Mouse (Mus musculus) hindbrain, postnatal 0 days (tissue): Measurements from ENCODE around the gene Adgb. TPM values are rescaled to one million over a fixed set of nuclear protein-coding genes. Genes with fewer than 3 reads are reported as not detected.
"Not testable (repeated sequence)": the region's sequence is repeated elsewhere in the genome, so short reads cannot be mapped to it uniquely, and the experiment has no call there.

Experiments
- ATAC-seq: fragments of 200-750 bp; cut with Nextera tagmentation; 2 replicates; pipeline ENCODE4 v1.8.0; 2017; ENCODE audit warnings: mild to moderate bottlenecking, moderate TSS enrichment, moderate library complexity
- DNase-seq: peaks from one replicate; pipeline ENCODE4 v3.0.0-alpha.2; 2015; ENCODE audit warnings: low spot score
- H3K27ac ChIP-seq: fragments of 300-500 bp; sonication (generic); 2 replicates; pipeline ENCODE4 v1.5.1; 2014; ENCODE audit warnings: mild to moderate bottlenecking
- H3K27me3 ChIP-seq: fragments of 300-500 bp; sonication (generic); 2 replicates; pipeline ENCODE4 v1.6.1; 2014; ENCODE audit warnings: low read length, mixed read lengths; ENCODE audit not compliant: insufficient read depth
- H3K36me3 ChIP-seq: fragments of 300-500 bp; sonication (generic); 2 replicates; pipeline ENCODE4 v1.6.1; 2014; ENCODE audit warnings: low read length, mixed read lengths; ENCODE audit not compliant: insufficient read depth
- H3K4me1 ChIP-seq: fragments of 300-500 bp; sonication (generic); 2 replicates; pipeline ENCODE4 v1.6.1; 2014; ENCODE audit warnings: antibody characterized with exemption, low read length, mixed read lengths; ENCODE audit not compliant: insufficient read depth
- H3K4me2 ChIP-seq: fragments of 300-500 bp; sonication (generic); 2 replicates; pipeline ENCODE4 v1.6.1; 2014; ENCODE audit warnings: low read depth, mild to moderate bottlenecking, low read length, moderate library complexity, mixed read lengths
- H3K4me3 ChIP-seq: fragments of 300-500 bp; sonication (generic); 2 replicates; pipeline ENCODE4 v1.5.1; 2014; ENCODE audit warnings: low read length
- H3K9ac ChIP-seq: fragments of 300-500 bp; sonication (generic); replicated peaks from 2 replicates; pipeline ENCODE4 v1.6.1; 2014; ENCODE audit warnings: mild to moderate bottlenecking, low read length, moderate library complexity, mixed read lengths
- H3K9me3 ChIP-seq: fragments of 300-500 bp; sonication (generic); 2 replicates; pipeline ENCODE4 v1.6.1; 2016; ENCODE audit warnings: low read length, mixed read lengths
- CTCF ChIP-seq: IDR thresholded peaks from 2 replicates; pipeline ENCODE4 v1.5.1; 2016; ENCODE audit warnings: antibody characterized with exemption, control low read depth, low read depth
- WGBS: fragments of 180-500 bp; shearing (Covaris S2); extraction: QIAGEN DNeasy Blood & Tissue Kit; methylation state at CpG from one replicate; pipeline ENCODE4 v1.1.7; 2014; 5-methylcytosine and 5-hydroxymethylcytosine counted together
- polyA plus RNA-seq: library from polyadenylated mRNA; unstranded; fragments of >200 nt; fragmentation: Nextera tagmentation; extraction: Ambion mirVana; gene quantifications from 2 replicates; pipeline ENCODE4 v1.2.1, GENCODE M21; 2015
- total RNA-seq: library from RNA; depleted of rRNA; stranded (reverse); fragments of >200 nt; gene quantifications from 2 replicates; pipeline ENCODE4 v1.2.3, GENCODE M21; 2014; rRNA removed

The Adgb gene
- total RNA-seq, result 0.14 and 0.63 TPM in 2 replicates
- polyA plus RNA-seq, result 0.29 and 0.52 TPM in 2 replicates

- Histone ChIP-seq H3K4me2 (peak within 1 kb of the TSS; percentile 64), H3K27me3 (no peaks in the 10 kb centered on the region), H3K4me3 (peak within 1 kb of the TSS; percentile 31), H3K36me3 (no peaks in the 10 kb centered on the region), H3K27ac (peak within 1 kb of the TSS; percentile 41; the same call in 1 of the 2 replicates), H3K4me1 (peaks cover 8% of the 10 kb centered on the region; the same call in 1 of the 2 replicates), H3K9ac (peak within 1 kb of the TSS; percentile 47), H3K9me3 (no peaks in the 10 kb centered on the region)
- DNase-seq (peak; percentile 81), ATAC-seq (peak; percentile 92)
- no peak for TF ChIP-seq CTCF
- WGBS, result 5% methylated on average over 22 of the region's 22 CpGs
Observed at GRCm38 (mm10) chr10:10471961-10472610, at the start of gene Adgb. TSS of gene Adgb (minus strand) at chr10:10472326.

DNA sequence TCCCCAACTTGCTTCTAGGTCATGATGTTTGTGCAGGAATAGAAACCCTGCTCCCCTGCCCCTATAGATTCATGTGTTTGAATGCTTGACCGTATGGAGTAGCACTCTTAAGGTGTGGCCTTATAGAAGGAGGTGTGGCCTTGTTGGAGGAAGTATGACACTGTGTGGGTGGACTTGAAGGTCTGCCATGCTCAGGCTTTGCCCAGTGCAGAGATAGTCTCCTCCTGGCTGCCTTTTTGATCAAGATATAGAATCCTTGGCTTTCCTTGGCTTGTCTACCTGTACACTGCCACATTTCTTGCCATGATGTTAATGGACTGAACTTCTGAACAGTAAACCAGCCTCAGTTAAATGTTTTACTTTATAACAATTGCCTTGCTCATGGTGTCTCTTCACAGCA lies 8.0 kb upstream of the Adgb start:
- ATAC-seq, result no peak
- no peak for TF ChIP-seq CTCF

DNA sequence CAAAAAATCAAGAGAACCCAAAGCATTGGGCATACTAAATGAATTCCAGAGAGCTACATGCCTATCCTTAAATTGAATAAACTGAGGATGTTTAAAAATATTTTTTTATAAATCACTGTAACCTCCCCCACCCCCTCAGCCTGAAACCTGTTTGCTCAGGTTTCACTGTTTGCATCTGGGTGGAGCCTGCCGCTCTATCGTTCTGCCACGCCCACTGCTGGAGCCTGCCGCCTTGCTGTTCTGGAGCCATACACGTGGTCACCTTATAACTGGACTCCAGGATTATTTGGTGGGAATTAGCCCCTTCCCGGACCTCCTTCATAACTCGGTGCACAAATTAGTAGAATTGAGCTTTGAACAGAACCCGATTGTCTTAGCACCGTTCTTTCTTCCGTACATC lies 5.3 kb upstream of the Adgb start:
- not testable (repeated sequence) for DNase-seq, H3K4me1 ChIP-seq, H3K9me3 ChIP-seq, H3K36me3 ChIP-seq, H3K4me2 ChIP-seq, H3K9ac ChIP-seq, H3K27me3 ChIP-seq, H3K27ac ChIP-seq, H3K4me3 ChIP-seq, ATAC-seq
- WGBS, result 73% methylated on average over 10 of the region's 10 CpGs

More for the DNA sequence above, 8.0 kb upstream of the Adgb start:
- no peak overlapping the region for H3K4me2 ChIP-seq
- H3K9me3 ChIP-seq, result no peaks in the 10 kb centered on the region
- no peak overlapping the region for H3K9ac ChIP-seq
- no peaks in the 10 kb centered on the region for H3K27me3 ChIP-seq
- 80% methylated on average over 1 of the region's 1 CpGs for WGBS
- no peak overlapping the region for H3K4me3 ChIP-seq
- no peak overlapping the region for H3K27ac ChIP-seq
- H3K4me1 ChIP-seq, result no peaks in the 10 kb centered on the region
- H3K36me3 ChIP-seq, result no peaks in the 10 kb centered on the region
- no peak for DNase-seq

DNA sequence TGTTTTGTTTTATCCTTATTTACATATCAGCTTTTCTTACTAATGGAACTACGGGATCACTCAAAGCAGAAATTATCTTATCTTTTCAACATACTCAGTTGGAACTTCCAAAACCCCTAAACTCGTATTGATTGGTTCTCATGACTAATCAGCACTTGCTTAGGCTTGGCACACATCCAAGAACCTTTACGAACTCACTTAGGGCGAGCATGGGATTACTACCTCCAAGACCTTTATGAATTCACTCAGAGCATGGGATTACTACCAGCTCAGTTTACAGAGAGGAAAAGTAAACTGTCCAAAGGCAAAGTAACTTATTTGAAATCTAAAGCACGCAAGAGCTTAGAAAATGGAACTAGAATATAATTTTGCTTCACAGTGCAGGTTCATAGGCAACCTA lies 4.8 kb upstream of the Adgb start:
- no peak overlapping the region for H3K27ac ChIP-seq
- no peaks in the 10 kb centered on the region for H3K9me3 ChIP-seq
- no peak overlapping the region for H3K4me2 ChIP-seq
- WGBS, result 61% methylated on average over 5 of the region's 5 CpGs
- TF ChIP-seq CTCF, result no peak
- no peaks in the 10 kb centered on the region for H3K27me3 ChIP-seq
- no peak for ATAC-seq
- H3K36me3 ChIP-seq, result no peaks in the 10 kb centered on the region
- peaks cover 7% of the 10 kb centered on the region; the same call in 1 of the 2 replicates for H3K4me1 ChIP-seq
- no peak overlapping the region for H3K4me3 ChIP-seq
- H3K9ac ChIP-seq, result no peak overlapping the region
- no peak for DNase-seq

GRCm38 (mm10) chr10:10476549-10476948 lies 4.4 kb upstream of the Adgb start:
- no peak overlapping the region for H3K27ac ChIP-seq
- H3K27me3 ChIP-seq, result no peaks in the 10 kb centered on the region
- H3K4me3 ChIP-seq, result no peak overlapping the region
- no peaks in the 10 kb centered on the region for H3K36me3 ChIP-seq
- DNase-seq (no peak), ATAC-seq (no peak)
- TF ChIP-seq CTCF, result no peak
- 82% methylated on average over 2 of the region's 2 CpGs for WGBS
- no peak overlapping the region for H3K4me2 ChIP-seq
- peaks cover 8% of the 10 kb centered on the region; the same call in 1 of the 2 replicates for H3K4me1 ChIP-seq
- no peaks in the 10 kb centered on the region for H3K9me3 ChIP-seq
- no peak overlapping the region for H3K9ac ChIP-seq

GRCm38 (mm10) chr10:10468699-10469547 lies 3.2 kb downstream of the Adgb start:
- ATAC-seq (no peak), DNase-seq (no peak)
- H3K4me1 ChIP-seq, result peaks cover 8% of the 10 kb centered on the region; the same call in 1 of the 2 replicates
- WGBS, result 46% methylated on average over 6 of the region's 6 CpGs
- H3K36me3 ChIP-seq, result no peaks in the 10 kb centered on the region
- TF ChIP-seq CTCF, result no peak
- no peak overlapping the region for H3K27ac ChIP-seq
- no peak overlapping the region for H3K9ac ChIP-seq
- H3K4me2 ChIP-seq, result no peak overlapping the region
- no peak overlapping the region for H3K4me3 ChIP-seq
- no peaks in the 10 kb centered on the region for H3K27me3 ChIP-seq
- H3K9me3 ChIP-seq, result no peaks in the 10 kb centered on the region

DNA sequence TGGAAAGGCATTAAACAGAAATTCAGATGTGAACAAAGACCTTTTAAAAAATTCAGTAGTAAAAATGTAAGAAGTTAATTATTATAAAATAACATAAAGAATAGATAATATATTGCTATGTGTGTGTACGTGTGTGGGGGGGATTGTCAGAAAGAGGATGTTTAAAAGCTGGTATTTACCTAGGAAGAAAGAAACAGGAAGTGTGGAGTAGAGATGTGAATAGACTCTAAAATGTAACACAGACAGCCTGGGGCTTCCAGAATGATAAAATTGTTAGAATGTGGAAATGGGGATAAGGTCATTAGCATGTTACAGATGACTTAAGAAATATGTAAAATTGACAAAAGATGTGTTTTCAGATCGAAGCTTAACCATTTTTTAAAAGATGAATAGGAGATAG lies 12.0 kb downstream of the Adgb start:
- Histone ChIP-seq H3K9me3 (no peaks in the 10 kb centered on the region), H3K27me3 (no peaks in the 10 kb centered on the region), H3K4me3 (no peak overlapping the region), H3K4me1 (no peaks in the 10 kb centered on the region), H3K36me3 (no peaks in the 10 kb centered on the region), H3K4me2 (no peak overlapping the region), H3K27ac (no peak overlapping the region), H3K9ac (no peak overlapping the region)
- no peak for DNase-seq
- 67% methylated on average over 2 of the region's 2 CpGs for WGBS
- ATAC-seq, result no peak
- no peak for TF ChIP-seq CTCF
